ENCODE assay signal across 11 mouse cellular contexts in genomic region chr17:24557091-24557490, GRCm38 (mm10). TPM values are rescaled to one million over a fixed set of nuclear protein-coding genes. Genes with fewer than 3 reads are reported as not detected.
DNase-seq lines count a peak whose midpoint lies in the region; ATAC-seq and TF ChIP-seq lines count a peak whose summit lies in the region.
"Had no signal": no experiment of that assay in that cellular context is flagged by ENCODE, and none has a peak within 500 bp of the region (broad histone marks: within the 10 kb centered on the region; RNA-seq: fewer than 3 reads in every experiment).

No protein-coding gene starts in this region.

- no peak for TF ChIP-seq EP300 in lung, postnatal 0 days (IDR thresholded peaks at IDR 0.05)

- no peak overlapping the region for H3K27ac ChIP-seq in heart, embryonic 10.5 days
- no peak overlapping the region for H3K27ac ChIP-seq in ES-E14 (ENCODE audit: insufficient read depth, low read depth, low read length, poor library complexity, severe bottlenecking)
- H3K27ac ChIP-seq in lung, postnatal 0 days (ENCODE audit: low read length): peak overlapping the region; percentile 93
- no peak overlapping the region for H3K27ac ChIP-seq in neural tube, embryonic 15.5 days (replicated peaks)
- H3K27ac ChIP-seq: neural tube, embryonic 12.5 days had no signal

- H3K4me3 ChIP-seq in heart, embryonic 10.5 days: no peak overlapping the region
- H3K4me3 ChIP-seq in ES-E14 (ENCODE audit: insufficient read depth in 1 of 2, low read depth in 1 of 2, low read length in 2 of 2, poor library complexity in 1 of 2, severe bottlenecking in 1 of 2): no peak overlapping the region
- no peak overlapping the region for H3K4me3 ChIP-seq in lung, postnatal 0 days (ENCODE audit: low read depth, low read length)
- H3K4me3 ChIP-seq in neural tube, embryonic 15.5 days (replicated peaks): no peak overlapping the region
- H3K4me3 ChIP-seq: neural tube, embryonic 12.5 days had no signal

- no peaks in the 10 kb centered on the region for H3K9me3 ChIP-seq in heart, embryonic 10.5 days
- H3K9me3 ChIP-seq in ES-E14 (ENCODE audit: control insufficient read depth, insufficient read depth, low read depth, low read length): no peaks in the 10 kb centered on the region
- no peaks in the 10 kb centered on the region for H3K9me3 ChIP-seq in lung, postnatal 0 days (ENCODE audit: low read length)
- H3K9me3 ChIP-seq in neural tube, embryonic 15.5 days (replicated peaks): no peaks in the 10 kb centered on the region
- H3K9me3 ChIP-seq: neural tube, embryonic 12.5 days had no signal

- 81% methylated on average over 7 of the region's 7 CpGs for WGBS in heart, embryonic 10.5 days
- 61% methylated on average over 7 of the region's 7 CpGs for WGBS in lung, postnatal 0 days
- WGBS in neural tube, embryonic 15.5 days: 85% methylated on average over 7 of the region's 7 CpGs

- H3K36me3 ChIP-seq in heart, embryonic 10.5 days: no peaks in the 10 kb centered on the region; the same call in 1 of the 2 replicates
- no peaks in the 10 kb centered on the region; the same call in 1 of the 2 replicates for H3K36me3 ChIP-seq in ES-E14 (ENCODE audit: control insufficient read depth, insufficient read depth, low read length, poor library complexity, severe bottlenecking)
- H3K36me3 ChIP-seq in lung, postnatal 0 days (ENCODE audit: insufficient read depth, low read length): no peaks in the 10 kb centered on the region
- no peaks in the 10 kb centered on the region for H3K36me3 ChIP-seq in neural tube, embryonic 15.5 days
- H3K36me3 ChIP-seq: neural tube, embryonic 12.5 days had no signal

- in situ Hi-C loops in ES-E14 (cut with MboI; ENCODE audit: low sequenced_read_pairs in 2 of 2, unreplicated experiment in 2 of 2): no loop called here

- no peak for TF ChIP-seq CTCF in lung, postnatal 0 days (IDR thresholded peaks at IDR 0.05)

- no peaks in the 10 kb centered on the region for H3K27me3 ChIP-seq in heart, embryonic 10.5 days (ENCODE audit: insufficient read depth, poor library complexity, severe bottlenecking)
- no peaks in the 10 kb centered on the region for H3K27me3 ChIP-seq in lung, postnatal 0 days (replicated peaks; ENCODE audit: insufficient read depth, low read length)
- no peaks in the 10 kb centered on the region for H3K27me3 ChIP-seq in neural tube, embryonic 15.5 days (replicated peaks)
- H3K27me3 ChIP-seq: neural tube, embryonic 12.5 days had no signal

- H3K4me1 ChIP-seq in heart, embryonic 10.5 days: peaks cover 32% of the 10 kb centered on the region
- H3K4me1 ChIP-seq in ES-E14 (ENCODE audit: control insufficient read depth in 2 of 2, insufficient read depth in 2 of 2, low read length in 2 of 2, poor library complexity in 1 of 2): peaks cover 2% of the 10 kb centered on the region in 2 experiments; a peak in 1 of 4 replicates
- H3K4me1 ChIP-seq in lung, postnatal 0 days (ENCODE audit: insufficient read depth, low read depth, low read length): peaks cover 26% of the 10 kb centered on the region; the same call in 1 of the 2 replicates
- H3K4me1 ChIP-seq in neural tube, embryonic 15.5 days: peaks cover 57% of the 10 kb centered on the region

- peak; percentile 58 for ATAC-seq in lung, postnatal 0 days
- ATAC-seq in neural tube, embryonic 15.5 days (ENCODE audit: low FRiP score): no peak

- peak; percentile 76 to 91 for DNase-seq in heart, adult 18-20 months
- DNase-seq in heart, embryonic 10.5 days (ENCODE audit: low spot score): no peak
- no peak for DNase-seq in ES-E14 (ENCODE audit: low read depth, low spot score)
- peak; percentile 15 to 51 for DNase-seq in gastrocnemius, postnatal 4 days (ENCODE audit: low spot score in 2 of 2)
- DNase-seq in lung, postnatal 0 days (ENCODE audit: low spot score): peak; percentile 65
- DNase-seq in thymus, postnatal 36 days: no peak
- DNase-seq in left cerebral cortex, adult 11 months (ENCODE audit: low spot score): no peak
- DNase-seq: cerebellum, adult 18-20 months had no signal

- H3K4me2 ChIP-seq in lung, postnatal 0 days (replicated peaks; ENCODE audit: low read depth, low read length): no peak overlapping the region
- H3K4me2 ChIP-seq in neural tube, embryonic 15.5 days: no peak overlapping the region
- H3K4me2 ChIP-seq: neural tube, embryonic 12.5 days had no signal

- peak overlapping the region; percentile 38; the same call in 1 of the 2 replicates for H3K9ac ChIP-seq in ES-E14 (ENCODE audit: insufficient read depth, low read depth, low read length, poor library complexity, severe bottlenecking)
- no peak overlapping the region for H3K9ac ChIP-seq in lung, postnatal 0 days (replicated peaks; ENCODE audit: low read depth)
- H3K9ac ChIP-seq in neural tube, embryonic 15.5 days (replicated peaks): no peak overlapping the region
- H3K9ac ChIP-seq: neural tube, embryonic 12.5 days had no signal

TF ChIP-seq in ES-E14, 5 proteins besides CTCF, POLR2A, EP300 and RAD21:
- TF ChIP-seq ZC3H11A (IDR thresholded peaks at IDR 0.05; ENCODE audit: borderline replicate concordance, low read depth, low read length) (no peak), ZNF384 (IDR thresholded peaks at IDR 0.05; ENCODE audit: low read depth, low read length) (no peak), HCFC1 (IDR thresholded peaks at IDR 0.05; ENCODE audit: borderline replicate concordance, insufficient read depth, low read length) (no peak), CHD2 (IDR thresholded peaks at IDR 0.05; ENCODE audit: low read depth, low read length) (no peak), MAFK (IDR thresholded peaks at IDR 0.05; ENCODE audit: insufficient read depth, low read depth, low read length) (no peak)

RNA-seq across cellular contexts. Expression of gene Pkd1, which starts 7.5 kb away (rescaled TPM):
- total RNA-seq in heart, adult 18-20 months (2021): 10 to 100 TPM; 34.1 to 34.5 TPM
- 12.3 and 13.9 TPM in 2 replicates for polyA plus RNA-seq in heart, embryonic 10.5 days (2016; fragmentation: Nextera tagmentation; extraction: Ambion mirVana)
- 27.8 and 35.9 TPM in 2 replicates for total RNA-seq in ES-E14 (2012; rRNA removed)
- 10 to 100 TPM; 60.5 to 66.7 TPM for total RNA-seq in gastrocnemius, postnatal 4 days (2021)
- polyA plus RNA-seq in lung, postnatal 0 days (2015; fragmentation: Nextera tagmentation; extraction: Ambion mirVana): 26.3 and 27.4 TPM in 2 replicates
- 31.2 and 31.7 TPM in 2 replicates for polyA plus RNA-seq in neural tube, embryonic 15.5 days (2015; fragmentation: Nextera tagmentation; extraction: Ambion mirVana)

RNA-seq across cellular contexts. Expression of gene Rab26, which starts 23.1 kb away (rescaled TPM):
- not detected for total RNA-seq in heart, adult 18-20 months (2021)
- 1.3 and 2.3 TPM in 2 replicates for polyA plus RNA-seq in heart, embryonic 10.5 days (2016; fragmentation: Nextera tagmentation; extraction: Ambion mirVana)
- total RNA-seq in ES-E14 (2012; rRNA removed): 2.8 and 7.4 TPM in 2 replicates
- total RNA-seq in gastrocnemius, postnatal 4 days (2021): under 1 TPM; 0.52 to 0.64 TPM
- polyA plus RNA-seq in lung, postnatal 0 days (2015; fragmentation: Nextera tagmentation; extraction: Ambion mirVana): 1.2 and 1.3 TPM in 2 replicates
- polyA plus RNA-seq in neural tube, embryonic 15.5 days (2015; fragmentation: Nextera tagmentation; extraction: Ambion mirVana): 6.1 and 9.1 TPM in 2 replicates
- total RNA-seq: granulocyte monocyte progenitor cell, adult 5-6 weeks had no signal

RNA-seq across cellular contexts. Expression of gene Traf7, which starts 29.4 kb away (rescaled TPM):
- total RNA-seq in heart, adult 18-20 months (2021): 10 to 100 TPM; 35.8 to 38.5 TPM
- 93.5 and 95.9 TPM in 2 replicates for polyA plus RNA-seq in heart, embryonic 10.5 days (2016; fragmentation: Nextera tagmentation; extraction: Ambion mirVana)
- total RNA-seq in ES-E14 (2012; rRNA removed): 149 and 228 TPM in 2 replicates
- total RNA-seq in gastrocnemius, postnatal 4 days (2021): 10 to 100 TPM; 80.8 to 86.3 TPM
- 65.3 and 66.8 TPM in 2 replicates for polyA plus RNA-seq in lung, postnatal 0 days (2015; fragmentation: Nextera tagmentation; extraction: Ambion mirVana)
- polyA plus RNA-seq in neural tube, embryonic 15.5 days (2015; fragmentation: Nextera tagmentation; extraction: Ambion mirVana): 83.2 and 89.4 TPM in 2 replicates

Comparison
In these comparisons a context has a peak if more than half of its experiments do, and no peak if none do; other contexts are left out.
1. DNase-seq: peak in heart, adult 18-20 months (2 of 2), gastrocnemius, postnatal 4 days (2 of 2) and lung, postnatal 0 days (single experiment); none in heart, embryonic 10.5 days (single experiment), ES-E14 (single experiment), thymus, postnatal 36 days (0 of 2) and left cerebral cortex, adult 11 months (single experiment).